In the genomic region with DNA sequence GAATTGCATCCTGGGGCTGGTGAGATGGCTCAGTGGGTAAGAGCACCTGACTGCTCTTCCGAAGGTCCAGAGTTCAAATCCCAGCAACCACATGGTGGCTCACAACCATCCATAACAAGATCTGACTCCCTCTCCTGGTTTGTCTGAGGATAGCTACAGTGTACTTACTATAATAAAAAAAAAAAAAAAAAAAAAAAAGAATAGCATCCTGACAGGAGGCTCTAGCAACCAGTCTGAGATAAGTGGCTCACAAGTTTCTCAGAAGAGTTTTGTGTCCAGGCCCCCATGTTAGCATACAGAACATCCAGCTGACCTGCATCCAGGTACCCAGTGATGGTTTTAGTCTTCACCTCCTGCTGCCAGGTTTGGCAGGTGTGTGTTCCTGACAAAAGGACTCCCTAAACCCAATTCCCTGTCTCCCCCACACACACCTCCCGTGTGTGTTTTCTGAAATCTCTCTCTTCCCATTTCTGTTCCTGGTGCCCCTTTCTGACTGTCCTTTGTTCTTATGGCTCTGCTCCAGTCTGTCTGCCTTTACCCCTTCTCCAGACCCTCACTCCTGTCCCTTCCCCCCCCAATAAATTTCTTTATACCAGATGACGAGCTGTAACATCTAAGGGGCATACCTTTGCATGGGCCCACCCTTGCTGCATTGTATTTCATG, we compare ENCODE assay signal across 8 mouse cellular contexts. TPM values are rescaled to one million over a fixed set of nuclear protein-coding genes. Genes with fewer than 3 reads are reported as not detected.
DNase-seq lines count a peak whose midpoint lies in the region; ATAC-seq and TF ChIP-seq lines count a peak whose summit lies in the region.

No protein-coding gene starts in this region.

- intact Hi-C loops in heart, postnatal 14 days (cut with DNase I) = no loop called here

- WGBS in heart, embryonic 10.5 days = 48% methylated on average over 3 of the region's 3 CpGs
- WGBS in forebrain, embryonic 14.5 days = 50% methylated on average over 3 of the region's 3 CpGs
- WGBS in liver, embryonic 14.5 days (ENCODE audit: insufficient replicate concordance) = 52% methylated on average over 3 of the region's 3 CpGs

- no peak for ATAC-seq in forebrain, embryonic 14.5 days
- no peak for ATAC-seq in liver, embryonic 14.5 days (ENCODE audit: insufficient read depth)

- H3K4me2 ChIP-seq in forebrain, embryonic 14.5 days (ENCODE audit: low read length) = peak overlapping the region; percentile 94
- peak overlapping the region; percentile 98 for H3K4me2 ChIP-seq in liver, embryonic 14.5 days (ENCODE audit: low read depth)

- H3K4me3 ChIP-seq in heart, embryonic 10.5 days = peak overlapping the region; percentile 92
- peak overlapping the region; percentile 94 for H3K4me3 ChIP-seq in E14TG2a.4 (replicated peaks; ENCODE audit: low read length)
- H3K4me3 ChIP-seq in forebrain, embryonic 14.5 days (ENCODE audit: low read depth, low read length) = peak overlapping the region; percentile 80; the same call in 1 of the 2 replicates
- peak overlapping the region; percentile 74 to 98 for H3K4me3 ChIP-seq in liver, embryonic 14.5 days (ENCODE audit: insufficient read depth in 1 of 2, low read depth in 2 of 2, low read length in 2 of 2)

- H3K27ac ChIP-seq in heart, embryonic 10.5 days = peak overlapping the region; percentile 100
- H3K27ac ChIP-seq in forebrain, embryonic 14.5 days (ENCODE audit: low read depth, low read length) = peak overlapping the region; percentile 100
- peak overlapping the region; percentile 100 for H3K27ac ChIP-seq in liver, embryonic 14.5 days

- peak overlapping the region; percentile 54; the same call in 1 of the 2 replicates for H3K9ac ChIP-seq in forebrain, embryonic 14.5 days (ENCODE audit: low read length)
- H3K9ac ChIP-seq in liver, embryonic 14.5 days (replicated peaks) = peak overlapping the region; percentile 100

- H3K36me3 ChIP-seq in heart, embryonic 10.5 days = no peaks in the 10 kb centered on the region
- H3K36me3 ChIP-seq in E14TG2a.4 (ENCODE audit: insufficient read depth, low read length) = peaks cover 7% of the 10 kb centered on the region
- no peaks in the 10 kb centered on the region for H3K36me3 ChIP-seq in forebrain, embryonic 14.5 days (ENCODE audit: control insufficient read depth, insufficient read depth, low read length)
- H3K36me3 ChIP-seq in liver, embryonic 14.5 days (replicated peaks; ENCODE audit: control insufficient read depth, insufficient read depth, low read depth) = peaks cover 10% of the 10 kb centered on the region

- H3K4me1 ChIP-seq in heart, embryonic 10.5 days = peaks cover 12% of the 10 kb centered on the region
- peaks cover 26% of the 10 kb centered on the region for H3K4me1 ChIP-seq in E14TG2a.4 (replicated peaks; ENCODE audit: low read depth, low read length)
- H3K4me1 ChIP-seq in forebrain, embryonic 14.5 days (ENCODE audit: control insufficient read depth, insufficient read depth, low read length) = peaks cover 3% of the 10 kb centered on the region; the same call in 1 of the 2 replicates
- peaks cover 11 to 12% of the 10 kb centered on the region in 2 experiments for H3K4me1 ChIP-seq in liver, embryonic 14.5 days (replicated peaks; ENCODE audit: control insufficient read depth in 2 of 2, insufficient read depth in 2 of 2, low read length in 1 of 2)

- TF ChIP-seq CTCF in E14TG2a.4 (conservative IDR thresholded peaks at IDR 0.05; ENCODE audit: low read length) = no peak
- TF ChIP-seq CTCF in liver, embryonic 14.5 days (IDR thresholded peaks at IDR 0.05; ENCODE audit: low read depth) = no peak

- no peak for DNase-seq in heart, embryonic 10.5 days (ENCODE audit: low spot score)
- DNase-seq in heart, postnatal 14 days = no peak
- no peak for DNase-seq in forebrain, embryonic 14.5 days (ENCODE audit: low spot score)
- DNase-seq in liver, embryonic 14.5 days (ENCODE audit: low read depth in 3 of 3, low spot score in 3 of 3) = no peak
- no peak for DNase-seq in urinary bladder, postnatal 25 days (ENCODE audit: low spot score)
- DNase-seq in adrenal gland, postnatal 25 days = no peak
- DNase-seq in right cerebral cortex, postnatal 25 days = no peak

- H3K27me3 ChIP-seq in heart, embryonic 10.5 days (ENCODE audit: insufficient read depth, poor library complexity, severe bottlenecking) = no peaks in the 10 kb centered on the region
- no peaks in the 10 kb centered on the region for H3K27me3 ChIP-seq in E14TG2a.4 (ENCODE audit: insufficient read depth, low read length)
- H3K27me3 ChIP-seq in forebrain, embryonic 14.5 days (replicated peaks; ENCODE audit: control insufficient read depth, insufficient read depth, low read length) = no peaks in the 10 kb centered on the region
- H3K27me3 ChIP-seq in liver, embryonic 14.5 days (ENCODE audit: control insufficient read depth, insufficient read depth, low read length) = no peaks in the 10 kb centered on the region

- TF ChIP-seq EP300 in liver, embryonic 14.5 days (IDR thresholded peaks at IDR 0.05; ENCODE audit: low read depth) = no peak

- H3K9me3 ChIP-seq in heart, embryonic 10.5 days = no peaks in the 10 kb centered on the region
- H3K9me3 ChIP-seq in E14TG2a.4 (ENCODE audit: low read length) = no peaks in the 10 kb centered on the region
- no peaks in the 10 kb centered on the region for H3K9me3 ChIP-seq in forebrain, embryonic 14.5 days (replicated peaks; ENCODE audit: control insufficient read depth, low read length)
- H3K9me3 ChIP-seq in liver, embryonic 14.5 days (ENCODE audit: control insufficient read depth, low read length) = no peaks in the 10 kb centered on the region

RNA-seq across cellular contexts. Expression of a gene that starts 2.2 kb away (rescaled TPM):
- polyA plus RNA-seq in heart, embryonic 10.5 days (2016; fragmentation: Nextera tagmentation; extraction: Ambion mirVana) = 12.9 and 19.4 TPM in 2 replicates
- 10 to 100 TPM; 29.5 to 30.1 TPM for total RNA-seq in heart, postnatal 14 days (2021)
- polyA plus RNA-seq in forebrain, embryonic 14.5 days (2014; fragmentation: Nextera tagmentation; extraction: Ambion mirVana) = 14.3 and 15.5 TPM in 2 replicates
- polyA plus RNA-seq in liver, embryonic 14.5 days (2012; rRNA removed) = 13.7 and 15.2 TPM in 2 replicates
- polyA plus RNA-seq in liver, embryonic 14.5 days (2014; fragmentation: Nextera tagmentation; extraction: Ambion mirVana) = 6.0 TPM in 2 replicates
- total RNA-seq in adrenal gland, postnatal 25 days (2021) = 47.1 and 57.3 TPM in 2 replicates

RNA-seq across cellular contexts. Expression of a gene that starts 10.9 kb away (rescaled TPM):
- polyA plus RNA-seq in heart, embryonic 10.5 days (2016; fragmentation: Nextera tagmentation; extraction: Ambion mirVana) = 302 and 359 TPM in 2 replicates
- 10 to 100 TPM; 41.8 to 47.6 TPM for total RNA-seq in heart, postnatal 14 days (2021)
- polyA plus RNA-seq in forebrain, embryonic 14.5 days (2014; fragmentation: Nextera tagmentation; extraction: Ambion mirVana) = 253 and 259 TPM in 2 replicates
- 35.0 and 55.6 TPM in 2 replicates for polyA plus RNA-seq in liver, embryonic 14.5 days (2012; rRNA removed)
- 89.3 and 95.5 TPM in 2 replicates for polyA plus RNA-seq in liver, embryonic 14.5 days (2014; fragmentation: Nextera tagmentation; extraction: Ambion mirVana)
- 67.1 and 74.1 TPM in 2 replicates for total RNA-seq in adrenal gland, postnatal 25 days (2021)

RNA-seq across cellular contexts. Expression of a gene that starts 54.1 kb away (rescaled TPM):
- 90.2 and 91.9 TPM in 2 replicates for polyA plus RNA-seq in heart, embryonic 10.5 days (2016; fragmentation: Nextera tagmentation; extraction: Ambion mirVana)
- 10 to 100 TPM; 85.0 to 86.8 TPM for total RNA-seq in heart, postnatal 14 days (2021)
- polyA plus RNA-seq in forebrain, embryonic 14.5 days (2014; fragmentation: Nextera tagmentation; extraction: Ambion mirVana) = 67.2 and 75.4 TPM in 2 replicates
- 21.5 and 23.6 TPM in 2 replicates for polyA plus RNA-seq in liver, embryonic 14.5 days (2012; rRNA removed)
- polyA plus RNA-seq in liver, embryonic 14.5 days (2014; fragmentation: Nextera tagmentation; extraction: Ambion mirVana) = 34.5 and 36.9 TPM in 2 replicates
- total RNA-seq in adrenal gland, postnatal 25 days (2021) = 62.2 and 70.3 TPM in 2 replicates
